Mouse (Mus musculus) ovary, adult 18-20 months (tissue): ENCODE data around the gene Plxdc2.
"Not testable (repeated sequence)": the region's sequence is repeated elsewhere in the genome, so short reads cannot be mapped to it uniquely, and the experiment has no call there.

Experiments used
- DNase-seq: peaks from one replicate; pipeline ENCODE4 v3.0.0; 2022; ENCODE audit warnings: low spot score, mixed read lengths

Plxdc2 gene

GRCm38 (mm10) chr2:16749302-16749909, 393.3 kb downstream of the Plxdc2 start:
- no peak for DNase-seq

GRCm38 (mm10) chr2:16757158-16757557, 401.1 kb downstream of the Plxdc2 start:
- no peak for DNase-seq

- DNase-seq, result no peak
These were observed 403.7 kb downstream of the Plxdc2 start for GRCm38 (mm10) chr2:16759766-16760165.

GRCm38 (mm10) chr2:16769149-16769548, 413.0 kb downstream of the Plxdc2 start:
- not testable (repeated sequence) for DNase-seq

GRCm38 (mm10) chr2:16773398-16774113, 417.5 kb downstream of the Plxdc2 start:
- DNase-seq, result no peak

GRCm38 (mm10) chr2:16774114-16774433, 418.0 kb downstream of the Plxdc2 start:
- no peak for DNase-seq

- DNase-seq, result no peak
These were observed 439.2 kb downstream of the Plxdc2 start for GRCm38 (mm10) chr2:16795283-16795682.
